Mouse (Mus musculus) cerebellum, adult 11 months (tissue): ENCODE data around the gene Uqcc1.
"Not testable (repeated sequence)": the region's sequence is repeated elsewhere in the genome, so short reads cannot be mapped to it uniquely, and the experiment has no call there.

Experiments used
- DNase-seq: peaks from one replicate; pipeline ENCODE4 v3.0.0; 2022

The Uqcc1 gene

DNA sequence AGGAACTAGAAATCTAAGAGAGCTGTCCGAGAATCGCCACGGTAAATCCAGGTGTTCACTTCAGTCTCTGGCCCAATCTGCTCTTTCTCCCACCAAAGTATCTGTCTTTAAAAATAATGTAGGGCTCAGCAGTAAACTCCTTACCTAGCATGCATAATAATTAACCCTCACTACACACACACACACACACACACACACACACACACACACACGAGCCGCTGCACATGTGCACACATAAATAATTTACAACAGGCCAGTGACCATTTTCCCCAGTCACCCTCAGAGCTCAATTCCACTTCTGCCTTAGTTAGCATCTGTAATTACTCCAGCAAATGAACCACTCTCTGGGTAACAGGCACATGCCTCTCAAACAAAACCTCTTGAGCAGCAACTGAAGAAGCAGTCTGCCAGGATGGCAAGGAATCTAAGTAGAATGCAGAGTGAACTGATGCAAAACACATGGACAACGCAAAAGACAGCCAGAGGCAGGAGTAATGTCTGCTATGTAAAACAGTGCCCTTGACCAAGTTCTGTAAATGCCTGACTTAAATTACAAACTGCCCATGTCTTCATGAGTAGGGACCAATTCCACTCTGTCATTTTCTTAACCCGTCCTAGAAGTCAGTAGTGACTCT is 1.3 kb downstream of the Uqcc1 start:
- DNase-seq, result no peak

GRCm38 (mm10) chr2:155925213-155925612 is 4.9 kb downstream of the Uqcc1 start:
- DNase-seq, result not testable (repeated sequence)

- no peak for DNase-seq
Observed at GRCm38 (mm10) chr2:155923143-155923542, 7.0 kb downstream of the Uqcc1 start.

- no peak for DNase-seq
Observed at GRCm38 (mm10) chr2:155914684-155915083, 15.4 kb downstream of the Uqcc1 start.

GRCm38 (mm10) chr2:155903632-155904008 is 26.5 kb downstream of the Uqcc1 start:
- no peak for DNase-seq

- peak; percentile 53 for DNase-seq
Observed at GRCm38 (mm10) chr2:155902989-155903631, 27.0 kb downstream of the Uqcc1 start.

DNA sequence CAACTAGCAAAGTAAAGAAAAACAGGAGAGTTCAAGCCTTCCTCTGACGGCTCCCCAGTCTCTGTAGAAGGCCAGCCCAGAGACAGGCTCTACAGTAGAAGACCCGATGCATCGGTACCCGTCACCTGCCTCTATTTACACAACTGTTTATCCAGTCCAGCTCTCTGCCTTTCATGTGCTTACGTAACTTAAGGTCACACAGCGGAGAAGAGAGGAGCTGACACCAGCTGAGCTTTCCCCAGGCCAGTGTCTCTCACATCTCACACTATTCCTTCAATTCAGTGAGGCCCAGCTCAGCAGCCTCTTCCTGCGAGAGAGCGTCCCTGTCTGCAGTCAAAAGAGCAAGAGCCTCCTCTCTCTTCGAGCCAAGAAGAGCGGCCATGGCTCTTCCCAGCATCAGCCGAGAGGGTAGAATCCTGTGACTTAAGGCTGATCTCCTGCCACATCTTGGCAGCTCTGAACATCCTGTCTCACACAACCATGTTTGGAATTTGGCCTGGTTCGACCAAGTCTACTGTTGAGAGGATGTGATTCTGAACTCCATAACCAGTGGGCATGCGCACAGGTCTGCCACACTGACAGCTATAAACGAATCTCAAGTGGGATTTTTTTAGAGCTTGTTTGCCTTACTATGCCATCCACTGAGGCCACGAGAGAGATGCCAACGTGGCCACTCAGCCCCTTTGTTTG is 34.9 kb downstream of the Uqcc1 start:
- DNase-seq, result no peak

- DNase-seq, result no peak
Observed at GRCm38 (mm10) chr2:155894307-155895045, 35.6 kb downstream of the Uqcc1 start.

DNA sequence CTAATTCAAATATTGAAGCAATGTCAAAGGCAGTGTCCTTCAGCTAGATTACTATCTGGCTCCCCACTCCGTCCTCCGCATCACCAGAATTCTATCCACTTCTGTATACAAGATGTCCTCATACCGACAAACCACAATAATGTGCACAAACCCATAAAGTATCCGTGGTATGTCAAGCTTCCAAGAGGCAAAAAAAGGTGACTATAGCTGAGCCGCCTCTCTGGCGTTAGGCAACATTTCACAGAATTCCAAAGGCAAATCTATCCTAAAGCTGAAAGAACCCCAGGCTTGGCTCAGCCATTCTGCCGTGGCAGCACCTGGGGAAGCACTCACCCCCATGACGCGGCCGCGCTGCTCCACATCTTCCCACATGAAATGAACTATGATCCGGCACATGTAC is 43.3 kb downstream of the Uqcc1 start:
- no peak for DNase-seq

DNA sequence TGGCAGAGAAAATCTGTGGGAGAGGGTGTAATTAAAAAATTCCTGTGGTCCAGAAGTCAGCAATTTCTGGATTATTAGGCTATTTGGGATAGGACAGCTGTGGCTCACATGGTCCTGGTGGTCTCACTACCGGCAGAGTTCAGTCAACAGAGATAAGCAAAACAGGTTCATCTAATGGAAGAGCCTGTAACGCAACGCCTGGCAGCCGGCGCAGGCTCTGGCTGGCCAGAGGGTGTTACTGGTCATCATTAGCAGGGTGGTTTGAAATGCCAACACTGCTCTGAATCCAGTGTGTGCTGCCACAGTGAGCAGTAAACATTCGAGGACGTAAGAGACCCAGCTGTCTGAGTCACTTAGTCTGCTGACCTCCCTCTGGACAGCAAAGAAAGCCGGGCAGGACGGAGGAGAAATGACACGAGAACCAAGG is 44.8 kb downstream of the Uqcc1 start:
- DNase-seq, result no peak

DNA sequence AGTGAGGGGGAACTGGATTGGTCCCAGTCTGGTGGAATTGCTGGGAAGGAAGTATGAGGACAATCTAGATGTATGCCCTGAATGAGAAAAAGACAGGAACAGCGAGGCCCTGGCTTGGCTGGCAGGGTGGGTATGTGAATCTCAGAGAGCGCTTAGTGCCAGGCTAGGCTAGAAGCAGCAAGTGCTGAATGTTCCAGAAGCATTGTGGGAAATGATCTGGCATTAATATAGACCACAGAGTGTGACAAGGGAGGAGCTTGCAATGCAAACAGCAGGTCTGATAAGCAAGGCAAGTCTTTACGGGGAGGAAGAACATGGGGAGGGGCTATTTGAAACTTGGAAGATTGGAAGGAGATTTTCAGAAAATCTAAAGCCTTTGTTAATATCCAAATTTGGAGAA is 48.0 kb downstream of the Uqcc1 start:
- no peak for DNase-seq

- no peak for DNase-seq
Observed at GRCm38 (mm10) chr2:155878964-155879876, 50.9 kb downstream of the Uqcc1 start.

DNA sequence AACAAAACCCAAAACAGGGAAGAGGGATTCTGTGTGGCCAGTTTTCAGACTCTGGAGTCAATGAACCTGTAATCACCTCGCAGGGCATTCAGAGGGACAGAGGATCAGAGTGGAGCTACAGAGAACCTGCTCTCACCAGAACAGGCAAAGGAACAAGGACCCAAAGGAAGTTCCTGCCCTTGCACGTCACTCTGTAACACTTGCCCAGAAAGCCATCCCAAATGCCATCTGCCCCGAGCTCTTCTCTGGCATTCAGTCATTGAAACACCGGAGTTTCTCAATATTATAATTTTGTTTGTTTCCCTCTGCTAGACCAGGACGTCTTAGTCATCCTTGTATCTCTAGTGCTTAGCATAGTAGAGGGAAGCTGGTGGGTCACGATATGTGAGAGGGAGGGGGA is 56.5 kb downstream of the Uqcc1 start:
- no peak for DNase-seq

- DNase-seq, result no peak
Observed at GRCm38 (mm10) chr2:155872930-155873507, 57.1 kb downstream of the Uqcc1 start.

DNA sequence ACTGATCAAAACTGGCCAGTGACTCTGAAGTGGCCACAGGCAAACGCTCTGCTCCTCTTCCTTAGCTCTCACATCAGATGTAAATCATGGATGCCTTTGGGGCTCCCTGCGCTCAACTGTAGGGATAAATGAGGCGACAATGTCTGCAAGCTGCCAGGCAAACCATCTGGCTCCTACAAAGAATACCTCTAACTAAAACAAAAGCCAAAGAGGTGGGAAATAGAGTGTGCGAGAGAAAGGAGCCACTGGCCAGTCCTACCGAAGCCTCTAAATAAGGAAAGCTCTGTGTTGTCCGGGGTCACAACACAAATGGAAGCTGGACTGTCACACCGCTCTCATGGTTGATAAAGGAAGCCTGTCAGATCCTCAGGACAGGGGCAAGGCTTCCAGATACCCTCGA is 57.6 kb downstream of the Uqcc1 start:
- DNase-seq, result peak; percentile 14

GRCm38 (mm10) chr2:155869772-155870171 is 60.3 kb downstream of the Uqcc1 start:
- DNase-seq, result no peak

DNA sequence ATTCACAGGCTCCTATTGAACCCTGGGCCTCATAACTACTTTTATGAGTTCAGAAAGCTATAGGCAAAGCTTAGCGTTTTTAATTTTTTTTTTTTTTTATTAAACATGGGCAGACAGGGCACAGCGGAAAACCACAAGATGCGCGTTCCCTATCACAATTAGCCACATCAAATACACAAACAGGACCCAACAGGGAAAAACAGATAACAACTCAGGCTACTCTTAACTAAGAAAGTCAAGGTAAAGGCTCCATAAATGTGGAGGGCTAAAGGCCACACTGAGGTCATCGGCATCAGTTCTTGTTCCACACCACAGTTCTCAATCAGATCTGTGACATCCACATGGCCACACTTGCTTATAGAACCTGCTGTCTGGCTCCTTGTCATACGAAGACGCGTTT is 61.8 kb downstream of the Uqcc1 start:
- DNase-seq, result no peak

DNA sequence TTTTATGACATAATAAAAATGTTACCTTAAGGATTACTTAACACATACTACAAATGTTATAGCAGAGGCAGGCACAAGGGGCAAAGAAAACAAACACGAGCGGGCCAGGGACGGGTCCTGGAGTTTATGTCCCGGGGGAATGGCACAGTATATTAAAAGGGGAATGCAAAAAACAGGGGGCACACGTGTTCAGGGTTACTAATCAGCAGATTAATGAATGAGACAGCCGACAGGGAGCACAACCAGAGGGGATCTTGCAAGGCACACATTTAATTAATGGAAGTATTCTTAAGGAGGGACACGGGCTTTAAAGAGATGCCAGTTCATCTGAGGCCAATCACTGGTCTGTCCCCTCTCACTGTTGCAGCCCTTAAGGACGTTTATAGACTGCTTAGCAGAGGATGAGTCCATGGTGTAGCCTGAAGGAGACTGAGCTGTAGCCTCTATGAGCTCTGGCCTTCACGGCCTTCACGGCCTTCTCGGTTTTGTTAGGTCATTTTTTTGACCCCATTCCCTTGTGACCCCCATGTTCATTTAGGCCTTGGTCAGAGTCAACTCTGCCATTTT is 66.7 kb downstream of the Uqcc1 start:
- DNase-seq, result no peak

DNA sequence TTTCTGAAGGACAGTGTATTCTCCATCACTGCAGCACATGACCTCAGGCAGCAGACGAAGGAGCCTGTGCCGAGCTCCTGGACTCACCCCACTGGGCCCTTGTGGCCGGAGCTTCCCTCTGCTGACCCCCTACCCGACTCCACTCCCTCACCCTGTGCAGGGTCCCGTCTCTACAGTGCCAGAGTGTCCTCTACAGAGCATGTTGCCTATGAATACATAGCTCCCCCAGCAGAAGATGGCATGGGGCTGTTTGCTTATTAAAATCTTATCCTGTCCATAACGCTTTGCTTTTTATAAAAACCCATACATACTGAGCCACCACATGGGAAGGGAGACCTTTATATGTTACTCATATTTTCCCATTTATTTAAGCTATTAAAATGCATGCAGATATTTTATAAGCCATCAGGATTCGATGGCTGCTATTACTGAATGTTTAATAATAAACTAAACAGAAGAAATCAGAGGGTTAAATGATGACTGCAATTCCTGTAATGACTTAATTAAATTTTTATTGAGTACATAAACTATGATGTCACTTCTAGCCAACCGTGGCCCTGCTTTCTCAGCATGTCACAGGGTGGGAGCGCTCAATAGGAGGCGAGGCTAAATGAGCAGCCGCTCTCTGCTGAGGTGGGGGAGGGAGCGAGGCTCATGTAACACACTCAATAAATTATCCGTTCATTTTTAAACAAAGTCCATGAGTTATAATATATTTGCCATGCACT is 67.4 kb downstream of the Uqcc1 start:
- no peak for DNase-seq

DNA sequence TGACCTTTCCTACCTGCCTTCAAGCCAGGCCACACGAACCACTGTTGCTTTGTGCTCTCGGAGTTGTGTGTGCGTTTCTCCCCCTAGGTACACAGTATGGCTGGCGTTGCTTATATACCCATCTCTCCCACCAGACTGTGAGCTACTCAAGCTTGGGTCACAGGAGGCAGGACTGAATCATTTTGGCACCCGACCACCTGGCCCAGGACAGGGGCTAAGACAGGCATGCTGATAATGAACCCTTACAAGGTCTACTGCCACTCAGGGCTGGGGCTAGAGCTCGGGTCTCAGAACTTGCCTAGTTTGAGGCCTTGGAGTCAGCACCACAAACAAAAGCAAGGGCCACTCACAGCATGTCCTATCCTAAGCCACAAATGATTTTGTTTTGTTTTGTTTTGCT is 68.5 kb downstream of the Uqcc1 start:
- no peak for DNase-seq

GRCm38 (mm10) chr2:155860102-155860501 is 70.0 kb downstream of the Uqcc1 start:
- DNase-seq, result no peak
